Mouse (Mus musculus) testis, adult 2 months (tissue): Measurements from ENCODE around the gene Gm29049. TPM values are rescaled to one million over a fixed set of nuclear protein-coding genes. Genes with fewer than 3 reads are reported as not detected.
"Not testable (repeated sequence)": the region's sequence is repeated elsewhere in the genome, so short reads cannot be mapped to it uniquely, and the experiment has no call there.

Source experiments
- H3K27ac ChIP-seq: fragments of 200-500 bp; 2 replicates; pipeline ENCODE4 v1.5.1; 2012; ENCODE audit warnings: low read depth, low read length; ENCODE audit not compliant: control insufficient read depth, insufficient read depth
- H3K27me3 ChIP-seq: fragments of 200-500 bp; 2 replicates; pipeline ENCODE4 v1.6.1; 2012; ENCODE audit warnings: mild to moderate bottlenecking, low read length, moderate library complexity; ENCODE audit not compliant: control insufficient read depth, insufficient read depth
- H3K36me3 ChIP-seq: fragments of 200-500 bp; 2 replicates; pipeline ENCODE4 v1.6.1; 2012; ENCODE audit warnings: mild to moderate bottlenecking, low read length; ENCODE audit not compliant: control insufficient read depth, insufficient read depth
- H3K4me1 ChIP-seq: fragments of 200-500 bp; 2 replicates; pipeline ENCODE4 v1.6.1; 2012; ENCODE audit warnings: low read length; ENCODE audit not compliant: control insufficient read depth, insufficient read depth
- H3K4me3 ChIP-seq: fragments of 200-500 bp; 2 replicates; pipeline ENCODE4 v1.5.1; 2012; ENCODE audit warnings: low read depth, mild to moderate bottlenecking, low read length, moderate library complexity, mixed read lengths; ENCODE audit not compliant: control insufficient read depth
- polyA plus RNA-seq: library from polyadenylated mRNA; depleted of rRNA; stranded (reverse); fragments of >200 nt; gene quantifications from 2 replicates; pipeline ENCODE4 v1.2.3, GENCODE M21; 2012; rRNA removed

The Gm29049 gene
- 0.30 and 0.57 TPM in 2 replicates for polyA plus RNA-seq

DNA sequence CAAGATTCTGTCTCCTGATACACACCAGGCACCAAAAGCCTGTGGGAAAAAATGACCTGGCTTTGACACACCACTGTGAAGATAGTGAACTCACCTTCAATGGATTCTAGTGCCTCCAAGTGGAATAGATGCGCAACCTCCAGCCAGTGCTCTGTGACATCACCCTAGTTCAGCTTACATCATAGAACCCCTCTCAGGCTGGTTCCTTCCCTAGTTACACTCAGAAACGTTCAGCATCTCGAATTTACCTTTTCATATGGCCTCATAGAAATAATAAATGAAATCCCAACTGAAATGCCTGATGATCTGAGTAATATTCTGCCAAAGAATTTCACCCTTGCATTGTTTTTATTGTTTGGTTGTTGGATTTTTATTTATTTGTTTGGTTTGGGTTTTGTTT is at the start of gene Gm29049:
TSS of gene Gm29049 (minus strand) at position 101 of the 400 bp plus-strand sequence.
- not testable (repeated sequence) for H3K27ac ChIP-seq, H3K36me3 ChIP-seq, H3K4me3 ChIP-seq, H3K4me1 ChIP-seq, H3K27me3 ChIP-seq

Other genes starting within 250 kb of the Gm29049 start
- 1.5 and 2.3 TPM in 2 replicates for gene Gm20825, start 74.3 kb upstream of the Gm29049 start, polyA plus RNA-seq